Mouse (Mus musculus) testis, postnatal 10 days (tissue): ENCODE measurements around the gene Gm21292.
"Not testable (repeated sequence)": the region's sequence is repeated elsewhere in the genome, so short reads cannot be mapped to it uniquely, and the experiment has no call there.

Experiments used
- DNase-seq: peaks from one replicate; pipeline ENCODE4 v3.0.0; 2021; ENCODE audit warnings: low spot score

Gm21292 gene

GRCm38 (mm10) chrY:9133824-9134223 is at the start of gene Gm21292:
TSS of gene Gm21292 (minus strand) at chrY:9133924.
- DNase-seq, result not testable (repeated sequence)
